Mouse (Mus musculus): ENCODE results near the gene Pgk2.
"Not testable (repeated sequence)": the region's sequence is repeated elsewhere in the genome, so short reads cannot be mapped to it uniquely, and the experiment has no call there.

The Pgk2 gene

GRCm38 (mm10) chr17:40208540-40208939 is at the start of gene Pgk2:
TSS of gene Pgk2 (minus strand) at chr17:40208640.
- DNase-seq: no peak

DNA sequence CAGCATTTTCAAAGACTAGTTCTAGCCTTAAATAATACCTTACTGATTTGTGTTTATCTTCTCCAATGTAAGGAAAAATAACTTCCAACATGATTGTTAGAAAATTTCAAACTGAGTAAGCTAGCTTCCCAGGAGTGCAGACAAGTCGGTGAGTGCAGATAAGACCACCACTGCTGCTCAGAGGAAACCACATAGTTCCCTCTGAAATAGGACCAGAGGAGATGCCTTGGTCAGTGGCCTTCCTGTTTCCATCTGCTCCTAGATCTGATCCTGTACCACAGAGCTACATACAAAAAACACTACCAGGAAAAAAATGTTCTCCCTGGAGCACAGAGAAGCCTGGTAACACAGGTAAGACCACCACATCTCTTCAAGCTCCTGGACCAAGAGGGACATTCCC is 44.0 kb upstream of the Pgk2 start:
- DNase-seq: no peak

DNA sequence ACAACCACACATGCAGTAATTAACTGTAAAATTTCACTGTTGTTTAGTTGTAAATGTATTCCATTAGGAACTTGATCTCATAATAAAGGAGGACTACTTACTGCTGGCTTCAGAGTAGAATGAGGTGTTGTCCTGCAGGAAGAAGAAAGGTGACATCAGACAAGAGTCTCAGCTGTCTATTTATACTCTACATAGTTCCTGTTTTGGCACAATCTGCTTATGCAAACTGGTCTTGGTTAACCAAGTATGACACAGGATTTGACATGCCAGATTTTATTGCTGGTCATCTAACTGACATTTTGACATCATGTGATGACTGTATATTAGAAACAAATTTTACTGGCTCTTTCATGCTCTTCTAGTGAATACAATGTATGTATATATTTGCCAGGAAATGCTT is 33.7 kb upstream of the Pgk2 start, which contains the start of gene Crisp3:
Gene Crisp3, minus strand, starts transcription at position 154 of the 400 bp plus-strand sequence.
- no peak for DNase-seq

- DNase-seq: not testable (repeated sequence)
Measured at GRCm38 (mm10) chr17:40201803-40202202, 6.6 kb downstream of the Pgk2 start.

DNA sequence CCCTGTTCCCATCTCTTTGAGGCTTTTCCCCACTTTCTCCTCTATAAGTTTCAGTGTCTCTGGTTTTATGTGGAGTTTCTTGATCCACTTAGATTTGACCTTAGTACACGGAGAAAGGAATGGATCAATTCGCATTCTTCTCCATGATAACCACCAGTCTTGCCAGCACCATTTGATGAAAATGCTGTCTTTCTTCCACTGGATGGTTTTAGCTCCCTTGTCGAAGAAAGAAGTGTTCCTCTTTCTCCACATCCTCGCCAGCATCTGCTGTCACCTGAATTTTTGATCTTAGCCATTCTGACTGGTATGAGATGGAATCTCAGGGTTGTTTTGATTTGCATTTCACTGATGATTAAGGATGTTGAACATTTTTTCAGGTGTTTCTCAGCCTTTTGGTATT is 18.2 kb downstream of the Pgk2 start:
- not testable (repeated sequence) for DNase-seq

DNA sequence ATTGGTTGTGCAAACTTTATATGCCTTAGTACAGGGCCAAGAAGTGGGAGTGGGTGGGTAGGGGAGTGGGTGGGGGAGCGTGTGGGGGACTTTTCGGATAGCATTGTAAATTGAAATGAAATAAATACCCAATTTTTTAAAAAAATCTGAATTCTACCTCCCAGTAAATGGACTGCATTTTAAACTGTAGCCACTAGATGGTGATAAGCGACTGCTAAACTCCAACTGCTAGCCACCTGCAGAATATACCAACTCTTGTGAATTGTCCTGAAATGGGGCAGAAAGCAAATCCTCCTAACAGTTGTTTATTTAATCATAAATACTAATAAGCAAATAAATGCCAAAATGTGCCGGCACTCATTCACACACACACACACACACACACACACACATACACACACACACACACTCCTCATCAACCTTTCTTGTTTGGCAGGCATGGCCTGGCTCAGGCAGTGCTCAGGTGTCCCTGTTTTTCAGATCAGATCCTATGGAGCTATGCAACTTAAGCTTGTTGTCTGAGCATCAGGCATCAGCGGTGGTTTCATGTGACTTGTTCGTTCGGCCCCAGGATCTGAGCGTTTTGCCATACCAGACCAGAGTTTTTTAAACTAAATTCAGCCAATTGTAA is 50.6 kb downstream of the Pgk2 start:
- not testable (repeated sequence) for DNase-seq
